Mouse (Mus musculus): ENCODE measurements around the gene Pip5k1c. TPM values are rescaled to one million over a fixed set of nuclear protein-coding genes. Genes with fewer than 3 reads are reported as not detected.

Pip5k1c gene
- polyA plus RNA-seq, 1 experiment from 2014 or later: 46.2 TPM

DNA sequence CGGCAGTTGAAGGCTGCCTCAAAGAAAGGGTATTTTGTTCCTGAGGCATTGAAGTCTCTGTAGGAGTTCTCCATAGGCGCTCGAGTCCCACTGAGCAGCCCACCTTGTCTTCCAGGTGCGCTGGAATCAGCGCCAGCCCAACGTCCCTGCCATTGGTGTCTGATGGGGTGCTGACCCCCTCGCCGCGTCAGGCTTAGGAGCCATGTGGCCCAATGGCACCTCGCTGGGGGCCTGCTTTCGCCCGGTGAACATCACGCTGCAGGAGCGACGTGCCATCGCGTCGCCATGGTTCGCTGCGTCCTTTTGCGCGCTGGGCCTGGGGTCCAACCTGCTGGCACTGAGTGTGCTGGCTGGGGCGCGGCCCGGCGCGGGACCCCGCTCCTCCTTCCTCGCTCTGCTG lies 39.5 kb downstream of the Pip5k1c start:
- Histone ChIP-seq H3K27ac (ENCODE audit: low read depth, low read length) (no peak overlapping the region), H3K9me3 (ENCODE audit: control insufficient read depth, low read length) (no peaks in the 10 kb centered on the region), H3K27me3 (ENCODE audit: control insufficient read depth, insufficient read depth, low read length) (peaks cover 9% of the 10 kb centered on the region), H3K9ac (ENCODE audit: low read length) (no peak overlapping the region), H3K4me3 (ENCODE audit: low read depth, low read length) (no peak overlapping the region), H3K4me2 (no peak overlapping the region; the same call in 1 of the 2 replicates), H3K4me1 (ENCODE audit: control insufficient read depth, insufficient read depth, low read length) (peaks cover 4% of the 10 kb centered on the region; the same call in 1 of the 2 replicates), H3K36me3 (ENCODE audit: control insufficient read depth, insufficient read depth, low read length) (no peaks in the 10 kb centered on the region; the same call in 1 of the 2 replicates)
- WGBS: 9% methylated on average over 28 of the region's 29 CpGs
- no peak for ATAC-seq (ENCODE audit: low FRiP score)
- no peak for DNase-seq (ENCODE audit: low spot score, missing footprints)

GRCm38 (mm10) chr10:81334324-81334723 lies 41.6 kb downstream of the Pip5k1c start:
- H3K4me2 ChIP-seq: no peak overlapping the region
- H3K36me3 ChIP-seq (ENCODE audit: control insufficient read depth, insufficient read depth, low read length): no peaks in the 10 kb centered on the region
- DNase-seq (ENCODE audit: low spot score, missing footprints) (peak; percentile 84), ATAC-seq (ENCODE audit: low FRiP score) (no peak)
- H3K4me1 ChIP-seq (ENCODE audit: control insufficient read depth, insufficient read depth, low read length): peaks cover 4% of the 10 kb centered on the region; the same call in 1 of the 2 replicates
- no peak overlapping the region for H3K9ac ChIP-seq (ENCODE audit: low read length)
- WGBS: 44% methylated on average over 11 of the region's 11 CpGs
- peaks cover 16% of the 10 kb centered on the region for H3K27me3 ChIP-seq (ENCODE audit: control insufficient read depth, insufficient read depth, low read length)
- no peaks in the 10 kb centered on the region for H3K9me3 ChIP-seq (ENCODE audit: control insufficient read depth, low read length)
- no peak overlapping the region for H3K27ac ChIP-seq (ENCODE audit: low read depth, low read length)
- no peak overlapping the region for H3K4me3 ChIP-seq (ENCODE audit: low read depth, low read length)

DNA sequence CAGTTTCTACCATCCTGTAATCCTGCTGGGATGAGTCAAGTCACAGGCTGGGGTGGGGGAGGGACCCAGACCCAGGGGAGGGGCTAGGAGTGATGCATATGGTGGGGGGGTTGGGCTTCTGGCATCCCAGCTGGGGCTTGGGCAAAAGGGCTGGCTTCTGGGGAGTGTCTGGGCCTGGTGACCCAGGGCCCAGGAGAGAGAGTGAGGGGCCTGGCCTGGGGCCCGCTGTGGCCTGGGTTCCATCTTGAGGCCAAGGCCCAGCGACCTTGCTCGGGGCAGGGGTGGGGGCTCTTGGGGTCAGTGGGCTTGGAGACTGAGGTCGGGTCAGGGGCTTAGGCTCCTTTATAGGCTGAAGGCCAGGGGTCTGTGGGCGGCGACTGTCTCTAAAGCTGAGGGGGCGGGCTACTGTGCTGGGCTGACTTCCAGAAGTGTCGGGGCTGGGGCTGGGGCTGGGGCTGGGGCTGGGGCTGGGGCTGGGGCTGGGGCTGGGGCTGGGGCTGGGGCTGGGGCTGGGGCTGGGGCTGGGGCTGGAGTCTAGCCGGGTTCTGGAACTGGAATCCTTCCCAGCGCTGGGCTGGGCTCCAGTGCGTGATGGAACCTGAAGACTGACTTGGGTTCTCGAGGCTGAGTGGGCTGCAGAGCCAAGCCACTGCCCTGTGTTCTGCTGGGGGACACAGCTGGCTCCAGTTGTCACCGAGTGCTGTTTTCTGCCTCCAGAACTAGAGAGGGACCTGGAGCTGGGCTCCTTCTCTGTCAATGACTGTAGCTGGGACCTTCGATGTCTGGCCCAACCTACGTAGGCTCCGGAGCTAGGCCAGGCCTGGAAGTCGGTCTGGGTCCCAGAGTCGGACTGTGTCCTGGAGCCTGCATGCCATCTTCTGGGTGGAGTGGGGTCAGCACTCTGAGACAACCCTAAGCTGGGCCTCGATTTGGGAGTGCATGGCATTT lies 42.9 kb downstream of the Pip5k1c start:
- H3K9ac ChIP-seq (ENCODE audit: low read length): no peak overlapping the region
- no peak overlapping the region for H3K27ac ChIP-seq (ENCODE audit: low read depth, low read length)
- H3K9me3 ChIP-seq (ENCODE audit: control insufficient read depth, low read length): no peaks in the 10 kb centered on the region
- 37% methylated on average over 18 of the region's 19 CpGs for WGBS
- ATAC-seq (ENCODE audit: low FRiP score) (peak; percentile 41), DNase-seq (ENCODE audit: low spot score, missing footprints) (peak; percentile 84)
- H3K36me3 ChIP-seq (ENCODE audit: control insufficient read depth, insufficient read depth, low read length): no peaks in the 10 kb centered on the region
- H3K4me3 ChIP-seq (ENCODE audit: low read depth, low read length): no peak overlapping the region
- H3K27me3 ChIP-seq (ENCODE audit: control insufficient read depth, insufficient read depth, low read length): peaks cover 16% of the 10 kb centered on the region
- H3K4me1 ChIP-seq (ENCODE audit: control insufficient read depth, insufficient read depth, low read length): peaks cover 4% of the 10 kb centered on the region; the same call in 1 of the 2 replicates
- no peak overlapping the region for H3K4me2 ChIP-seq

- Histone ChIP-seq H3K27me3 (ENCODE audit: control insufficient read depth, insufficient read depth, low read length) (peaks cover 20% of the 10 kb centered on the region), H3K4me3 (ENCODE audit: low read depth, low read length) (no peak overlapping the region), H3K4me1 (ENCODE audit: control insufficient read depth, insufficient read depth, low read length) (peaks cover 4% of the 10 kb centered on the region; the same call in 1 of the 2 replicates), H3K9me3 (ENCODE audit: control insufficient read depth, low read length) (no peaks in the 10 kb centered on the region), H3K27ac (ENCODE audit: low read depth, low read length) (no peak overlapping the region), H3K4me2 (no peak overlapping the region), H3K36me3 (ENCODE audit: control insufficient read depth, insufficient read depth, low read length) (no peaks in the 10 kb centered on the region), H3K9ac (ENCODE audit: low read length) (no peak overlapping the region)
- ATAC-seq (ENCODE audit: low FRiP score) (no peak), DNase-seq (ENCODE audit: low spot score, missing footprints) (no peak)
- 90% methylated on average over 4 of the region's 4 CpGs for WGBS
Measured at GRCm38 (mm10) chr10:81336558-81336957, 43.8 kb downstream of the Pip5k1c start.

- 36% methylated on average over 17 of the region's 17 CpGs for WGBS
- no peak for ATAC-seq (ENCODE audit: low FRiP score)
- H3K36me3 ChIP-seq (ENCODE audit: control insufficient read depth, insufficient read depth, low read length): no peaks in the 10 kb centered on the region
- peaks cover 7% of the 10 kb centered on the region for H3K4me1 ChIP-seq (ENCODE audit: control insufficient read depth, insufficient read depth, low read length)
- H3K9me3 ChIP-seq (ENCODE audit: control insufficient read depth, low read length): no peaks in the 10 kb centered on the region
- H3K4me3 ChIP-seq (ENCODE audit: low read depth, low read length): no peak overlapping the region
- H3K4me2 ChIP-seq: no peak overlapping the region
- H3K9ac ChIP-seq (ENCODE audit: low read length): no peak overlapping the region
- no peak overlapping the region for H3K27ac ChIP-seq (ENCODE audit: low read depth, low read length)
- DNase-seq (ENCODE audit: low spot score, missing footprints): no peak
- peaks cover 41% of the 10 kb centered on the region for H3K27me3 ChIP-seq (ENCODE audit: control insufficient read depth, insufficient read depth, low read length)
Measured at GRCm38 (mm10) chr10:81340551-81341332, 48.0 kb downstream of the Pip5k1c start.

- H3K9ac ChIP-seq (ENCODE audit: low read length): no peak overlapping the region
- H3K27me3 ChIP-seq (ENCODE audit: control insufficient read depth, insufficient read depth, low read length): peaks cover 43% of the 10 kb centered on the region
- DNase-seq (ENCODE audit: low spot score, missing footprints): peak; percentile 97
- H3K4me2 ChIP-seq: no peak overlapping the region
- no peak overlapping the region for H3K4me3 ChIP-seq (ENCODE audit: low read depth, low read length)
- no peak overlapping the region for H3K27ac ChIP-seq (ENCODE audit: low read depth, low read length)
- H3K36me3 ChIP-seq (ENCODE audit: control insufficient read depth, insufficient read depth, low read length): no peaks in the 10 kb centered on the region
- WGBS: 31% methylated on average over 16 of the region's 16 CpGs
- ATAC-seq (ENCODE audit: low FRiP score): no peak
- H3K9me3 ChIP-seq (ENCODE audit: control insufficient read depth, low read length): no peaks in the 10 kb centered on the region
- H3K4me1 ChIP-seq (ENCODE audit: control insufficient read depth, insufficient read depth, low read length): peaks cover 9% of the 10 kb centered on the region
Measured at GRCm38 (mm10) chr10:81341333-81341949, 48.7 kb downstream of the Pip5k1c start.

DNA sequence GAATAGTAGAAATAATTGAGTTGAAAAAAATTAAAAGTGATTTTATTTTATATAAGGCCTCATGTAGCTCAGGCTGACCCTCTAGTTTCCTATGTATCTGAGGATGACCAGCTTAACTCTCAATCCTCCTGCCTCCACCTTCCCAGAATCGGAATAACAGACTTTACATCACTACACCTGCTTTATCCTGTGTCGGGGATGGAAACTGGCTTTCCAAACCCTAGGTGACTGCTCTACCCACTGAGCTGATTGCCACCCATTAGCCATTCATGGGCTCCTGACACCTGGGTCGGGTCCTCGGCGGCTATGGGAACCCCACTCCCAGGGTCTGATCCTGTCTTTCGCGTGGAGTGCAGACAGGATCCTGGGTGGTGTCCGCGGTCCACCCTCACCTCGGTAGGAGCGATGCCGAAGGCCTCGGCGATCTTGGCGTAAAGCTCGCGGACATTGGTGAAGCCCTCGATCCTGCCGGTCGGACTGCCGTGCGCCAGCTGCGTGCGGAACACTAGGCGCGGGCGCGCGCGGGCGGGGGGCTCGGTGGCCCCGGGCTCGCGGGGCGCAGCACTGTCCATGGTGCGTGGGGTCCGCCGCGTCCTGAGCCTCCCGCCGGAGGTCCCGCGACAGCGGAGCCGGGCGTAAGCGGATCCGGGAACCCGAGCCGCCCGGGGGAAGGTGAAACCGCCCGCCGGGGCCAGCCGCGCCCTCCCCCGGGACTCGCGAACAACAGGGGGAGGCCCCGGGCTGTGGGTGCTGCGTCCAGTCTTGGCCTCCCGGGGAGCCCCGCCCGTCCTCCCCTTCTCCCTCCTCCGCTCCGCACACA lies 50.1 kb downstream of the Pip5k1c start, which contains the start of gene Gipc3:
Gene Gipc3, minus strand, starts transcription at position 581 of the 820 bp plus-strand sequence.
- no peaks in the 10 kb centered on the region for H3K36me3 ChIP-seq (ENCODE audit: control insufficient read depth, insufficient read depth, low read length)
- peaks cover 45% of the 10 kb centered on the region for H3K27me3 ChIP-seq (ENCODE audit: control insufficient read depth, insufficient read depth, low read length)
- no peaks in the 10 kb centered on the region for H3K9me3 ChIP-seq (ENCODE audit: control insufficient read depth, low read length)
- no peak within 1 kb of the TSS for H3K27ac ChIP-seq (ENCODE audit: low read depth, low read length)
- peak within 1 kb of the TSS; percentile 71 for H3K4me2 ChIP-seq
- H3K9ac ChIP-seq (ENCODE audit: low read length): peak within 1 kb of the TSS; percentile 52
- WGBS: 7% methylated on average over 58 of the region's 67 CpGs
- ATAC-seq (ENCODE audit: low FRiP score) (no peak), DNase-seq (ENCODE audit: low spot score, missing footprints) (peak; percentile 92)
- H3K4me3 ChIP-seq (ENCODE audit: low read depth, low read length): peak within 1 kb of the TSS; percentile 39
- H3K4me1 ChIP-seq (ENCODE audit: control insufficient read depth, insufficient read depth, low read length): peaks cover 19% of the 10 kb centered on the region

GRCm38 (mm10) chr10:81344421-81345161 lies 51.8 kb downstream of the Pip5k1c start:
- Histone ChIP-seq H3K9ac (ENCODE audit: low read length) (no peak overlapping the region), H3K4me3 (ENCODE audit: low read depth, low read length) (no peak overlapping the region), H3K4me1 (ENCODE audit: control insufficient read depth, insufficient read depth, low read length) (peaks cover 27% of the 10 kb centered on the region), H3K27me3 (ENCODE audit: control insufficient read depth, insufficient read depth, low read length) (peaks cover 42% of the 10 kb centered on the region), H3K9me3 (ENCODE audit: control insufficient read depth, low read length) (no peaks in the 10 kb centered on the region), H3K4me2 (no peak overlapping the region), H3K36me3 (ENCODE audit: control insufficient read depth, insufficient read depth, low read length) (no peaks in the 10 kb centered on the region), H3K27ac (ENCODE audit: low read depth, low read length) (no peak overlapping the region)
- peak; percentile 84 for DNase-seq (ENCODE audit: low spot score, missing footprints)
- 53% methylated on average over 8 of the region's 8 CpGs for WGBS
- no peak for ATAC-seq (ENCODE audit: low FRiP score)
